Mouse (Mus musculus) mature B cell (primary cell): ENCODE measurements around the gene Gm20837.
"Not testable (repeated sequence)": the region's sequence is repeated elsewhere in the genome, so short reads cannot be mapped to it uniquely, and the experiment has no call there.

ENCODE experiments used
- in situ Hi-C: fragments of 300-500 bp; cut with MboI; formaldehyde crosslinking; loops from 2 replicates; pipeline ENCODE4 v1.14.3; 2019

Gm20837 gene

GRCm38 (mm10) chrY:90400948-90401347 is at the start of gene Gm20837:
Gm20837 (plus strand) TSS chrY:90401248.
- in situ Hi-C loops = not testable (repeated sequence)
